Mouse (Mus musculus): ENCODE results near the gene Trrap.

DNA sequence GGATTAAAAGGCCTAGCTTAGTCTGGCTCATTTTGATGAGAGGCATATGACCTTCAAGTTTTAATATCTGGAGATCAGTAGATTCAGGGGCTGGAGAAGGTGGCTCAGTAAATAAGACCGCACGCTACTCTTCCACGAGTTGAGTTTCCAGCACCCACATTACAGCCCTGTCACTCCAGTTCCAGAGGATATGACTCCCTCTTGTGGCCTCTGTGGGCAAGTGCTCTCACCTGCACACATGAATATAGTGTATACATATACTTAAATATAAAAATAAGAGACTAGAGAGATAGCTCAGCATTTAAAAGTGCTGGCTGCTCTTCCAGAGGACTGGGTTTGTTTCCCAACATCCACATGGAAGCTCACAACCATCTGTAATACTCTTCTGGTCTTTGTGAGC lies 84.3 kb downstream of the Trrap start:
- no peak for TF ChIP-seq CTCF (IDR thresholded peaks at IDR 0.05; ENCODE audit: borderline replicate concordance, control insufficient read depth, extremely low read depth, insufficient read depth, low read length, poor library complexity)
- no peak for TF ChIP-seq POLR2A (IDR thresholded peaks at IDR 0.05; ENCODE audit: control insufficient read depth, extremely low read depth, insufficient read depth, low read length, poor library complexity)

All from thymus, adult 2 months (tissue).